Mouse (Mus musculus) stomach, embryonic 16.5 days (tissue): ENCODE measurements around the gene Rag2. TPM values are rescaled to one million over a fixed set of nuclear protein-coding genes. Genes with fewer than 3 reads are reported as not detected.

ENCODE experiments used
- ATAC-seq: fragments of 200-750 bp; cut with Nextera tagmentation; 2 replicates; pipeline ENCODE4 v1.8.0; 2017; ENCODE audit warnings: moderate number of reproducible peaks, moderate TSS enrichment; ENCODE audit not compliant: insufficient read depth, low FRiP score
- H3K27ac ChIP-seq: fragments of 300-500 bp; sonication (generic); 2 replicates; pipeline ENCODE4 v1.5.1; 2014; ENCODE audit warnings: low read length
- H3K27me3 ChIP-seq: fragments of 300-500 bp; sonication (generic); 2 replicates; pipeline ENCODE4 v1.6.1; 2014; ENCODE audit warnings: low read length, control low read depth, mixed read lengths; ENCODE audit not compliant: control insufficient read depth, insufficient read depth
- H3K36me3 ChIP-seq: fragments of 300-500 bp; sonication (generic); 2 replicates; pipeline ENCODE4 v1.6.1; 2014; ENCODE audit warnings: low read length; ENCODE audit not compliant: control insufficient read depth, insufficient read depth
- H3K4me1 ChIP-seq: fragments of 300-500 bp; sonication (generic); 2 replicates; pipeline ENCODE4 v1.6.1; 2014; ENCODE audit warnings: low read length, control low read depth, mixed read lengths; ENCODE audit not compliant: control insufficient read depth, insufficient read depth
- H3K4me2 ChIP-seq: fragments of 300-500 bp; sonication (generic); 2 replicates; pipeline ENCODE4 v1.6.1; 2014; ENCODE audit warnings: low read depth, low read length, mixed read lengths
- H3K4me3 ChIP-seq: fragments of 300-500 bp; sonication (generic); replicated peaks from 2 replicates; pipeline ENCODE4 v1.5.1; 2014; ENCODE audit warnings: mild to moderate bottlenecking, low read length
- H3K9ac ChIP-seq: fragments of 300-500 bp; sonication (generic); 2 replicates; pipeline ENCODE4 v1.6.1; 2014; ENCODE audit warnings: low read length
- H3K9me3 ChIP-seq: fragments of 300-500 bp; sonication (generic); replicated peaks from 2 replicates; pipeline ENCODE4 v1.6.1; 2016; ENCODE audit warnings: low read length, control low read depth; ENCODE audit not compliant: control insufficient read depth
- WGBS: fragments of 180-500 bp; shearing (Covaris S2); extraction: QIAGEN DNeasy Blood & Tissue Kit; methylation state at CpG from one replicate; pipeline ENCODE4 v1.1.7; 2014; 5-methylcytosine and 5-hydroxymethylcytosine counted together
- polyA plus RNA-seq: library from polyadenylated mRNA; unstranded; fragments of >200 nt; fragmentation: Nextera tagmentation; extraction: Ambion mirVana; gene quantifications from 2 replicates; pipeline ENCODE4 v1.2.1, GENCODE M21; 2015

The Rag2 gene
- polyA plus RNA-seq, 1 experiment from 2014 or later, result 0.28 TPM

DNA sequence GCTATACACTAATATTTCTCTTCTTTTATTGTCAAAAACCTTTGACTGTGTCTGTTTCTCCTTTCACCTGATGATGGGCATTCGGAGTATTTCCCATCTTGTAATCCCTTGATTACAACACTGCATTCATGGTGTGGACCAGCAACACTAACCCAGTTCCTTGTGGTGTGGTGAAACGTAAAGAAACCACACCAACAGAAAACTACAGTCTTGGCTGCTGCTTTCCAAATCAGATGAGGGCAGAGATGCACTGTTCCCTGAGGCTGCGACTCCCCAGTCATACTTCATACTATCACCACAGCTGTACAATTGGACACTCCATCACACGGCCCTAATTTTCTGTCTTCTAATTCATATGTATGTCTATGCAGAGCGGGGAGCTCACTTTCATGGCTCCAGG, 29.8 kb upstream of the Rag2 start:
- H3K4me1 ChIP-seq, result no peaks in the 10 kb centered on the region
- 87% methylated on average over 5 of the region's 5 CpGs for WGBS
- H3K27me3 ChIP-seq, result no peaks in the 10 kb centered on the region
- no peak overlapping the region for H3K4me2 ChIP-seq
- no peak overlapping the region for H3K27ac ChIP-seq
- no peak for ATAC-seq
- no peaks in the 10 kb centered on the region for H3K9me3 ChIP-seq
- no peaks in the 10 kb centered on the region for H3K36me3 ChIP-seq
- H3K9ac ChIP-seq, result no peak overlapping the region
- H3K4me3 ChIP-seq, result no peak overlapping the region

DNA sequence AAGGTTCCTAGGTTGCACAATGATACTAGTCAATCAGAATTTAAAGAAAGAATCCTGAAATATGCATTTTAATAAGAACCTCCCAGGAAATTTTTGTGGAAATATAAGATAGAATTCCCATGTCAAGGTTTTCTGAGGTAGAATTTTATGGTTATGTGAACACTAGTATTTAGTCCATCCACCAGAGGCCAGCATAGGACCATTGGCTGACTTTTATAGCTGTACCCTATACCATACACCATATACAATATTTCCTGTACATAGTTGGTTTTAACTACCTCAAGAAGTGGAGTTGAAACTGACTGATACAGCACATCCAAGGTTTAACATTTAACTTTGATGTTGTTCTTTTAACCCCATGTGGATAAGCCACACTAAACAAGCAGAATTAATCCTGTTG, 27.3 kb upstream of the Rag2 start:
- no peak for ATAC-seq
- H3K27ac ChIP-seq, result no peak overlapping the region
- no peaks in the 10 kb centered on the region for H3K4me1 ChIP-seq
- H3K4me2 ChIP-seq, result no peak overlapping the region
- no peaks in the 10 kb centered on the region for H3K36me3 ChIP-seq
- H3K9ac ChIP-seq, result no peak overlapping the region
- no peaks in the 10 kb centered on the region for H3K27me3 ChIP-seq
- H3K9me3 ChIP-seq, result no peaks in the 10 kb centered on the region
- no peak overlapping the region for H3K4me3 ChIP-seq

- H3K4me3 ChIP-seq, result no peak overlapping the region
- no peak overlapping the region for H3K4me2 ChIP-seq
- H3K27ac ChIP-seq, result no peak overlapping the region
- H3K9me3 ChIP-seq, result no peaks in the 10 kb centered on the region
- H3K36me3 ChIP-seq, result no peaks in the 10 kb centered on the region
- H3K4me1 ChIP-seq, result no peaks in the 10 kb centered on the region
- H3K9ac ChIP-seq, result no peak overlapping the region
- 74% methylated on average over 13 of the region's 13 CpGs for WGBS
- ATAC-seq, result no peak
- H3K27me3 ChIP-seq, result no peaks in the 10 kb centered on the region
Measured at GRCm38 (mm10) chr2:101598190-101599181, 26.0 kb upstream of the Rag2 start.

DNA sequence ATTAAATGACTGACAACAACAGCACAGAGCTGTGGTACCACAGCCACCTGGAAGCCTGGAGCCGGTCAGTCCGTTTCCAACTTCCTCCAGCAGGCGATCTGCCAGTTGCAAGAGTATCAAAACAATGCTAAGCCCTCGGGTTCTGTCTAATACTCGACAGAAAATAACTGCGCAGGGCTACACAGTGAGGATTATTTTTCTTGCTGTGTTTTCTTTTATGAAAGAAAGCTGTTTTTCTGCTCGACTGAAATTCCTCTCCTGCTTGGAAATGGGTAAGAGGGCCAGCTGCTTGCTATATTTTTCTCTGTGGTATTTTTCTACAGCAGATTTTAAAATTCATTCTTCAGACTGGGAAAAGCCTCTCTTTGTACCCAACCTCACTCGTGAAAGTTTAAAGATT, 23.8 kb upstream of the Rag2 start:
- Histone ChIP-seq H3K27ac (no peak overlapping the region), H3K27me3 (no peaks in the 10 kb centered on the region), H3K4me1 (no peaks in the 10 kb centered on the region), H3K4me2 (peak overlapping the region; percentile 1; the same call in 1 of the 2 replicates), H3K4me3 (no peak overlapping the region), H3K36me3 (no peaks in the 10 kb centered on the region), H3K9me3 (no peaks in the 10 kb centered on the region), H3K9ac (no peak overlapping the region)
- 41% methylated on average over 8 of the region's 8 CpGs for WGBS
- ATAC-seq, result no peak

DNA sequence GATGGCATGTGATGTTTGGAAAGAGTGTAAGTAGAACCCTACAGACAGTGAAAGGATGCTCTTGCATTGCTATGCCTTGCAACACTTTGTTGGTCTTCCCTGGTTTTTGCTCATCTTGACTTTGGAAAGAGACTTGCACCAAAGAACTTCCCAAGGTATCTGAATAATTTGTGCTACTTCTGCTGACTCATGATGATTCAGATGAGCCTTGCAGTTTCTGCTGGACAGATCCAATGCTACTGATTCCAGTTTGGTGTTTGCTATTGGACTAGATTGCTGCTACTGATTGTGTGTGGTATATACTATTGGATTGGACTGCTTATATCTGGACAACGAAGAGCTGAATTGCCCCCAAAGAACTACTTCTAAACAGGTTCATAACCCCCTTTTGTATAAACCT, 21.4 kb upstream of the Rag2 start:
- H3K9me3 ChIP-seq, result no peaks in the 10 kb centered on the region
- no peaks in the 10 kb centered on the region for H3K27me3 ChIP-seq
- no peak overlapping the region for H3K4me3 ChIP-seq
- H3K9ac ChIP-seq, result no peak overlapping the region
- H3K4me1 ChIP-seq, result no peaks in the 10 kb centered on the region
- ATAC-seq, result no peak
- no peak overlapping the region for H3K27ac ChIP-seq
- no peaks in the 10 kb centered on the region for H3K36me3 ChIP-seq
- WGBS, result 91% methylated on average over 1 of the region's 1 CpGs
- H3K4me2 ChIP-seq, result no peak overlapping the region

DNA sequence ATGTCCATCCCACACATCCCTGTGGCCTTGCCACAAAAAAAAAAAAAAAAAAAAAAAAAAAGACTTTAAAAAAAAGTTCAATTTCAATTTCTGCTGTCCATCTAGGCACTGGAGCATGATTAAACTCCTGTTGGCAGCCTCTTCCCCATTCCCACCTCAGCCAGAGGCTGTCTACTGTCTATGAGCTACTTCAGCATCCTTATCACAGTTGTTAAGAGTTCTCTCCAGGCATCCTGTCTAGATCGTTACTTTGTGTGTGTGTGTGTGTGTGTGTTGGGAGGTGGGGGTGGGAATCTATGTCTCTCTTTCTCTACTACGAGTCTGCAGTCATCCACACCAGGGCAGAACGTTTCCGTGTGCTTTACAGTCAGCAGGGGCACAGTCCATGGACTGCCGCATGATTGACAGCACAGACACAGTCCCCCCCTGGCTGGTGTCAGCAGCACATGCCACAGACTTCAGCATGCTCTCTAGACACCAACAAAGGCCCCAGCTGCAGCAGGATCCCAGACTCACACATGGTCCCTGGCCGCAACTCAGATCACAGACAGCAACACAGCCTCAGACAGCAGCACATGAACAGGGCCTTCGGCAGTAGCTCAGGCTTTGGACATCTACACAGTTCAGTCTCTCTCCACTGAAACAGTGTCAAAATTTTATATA, 16.2 kb upstream of the Rag2 start:
- Histone ChIP-seq H3K27ac (no peak overlapping the region), H3K36me3 (no peaks in the 10 kb centered on the region), H3K4me3 (no peak overlapping the region), H3K4me1 (no peaks in the 10 kb centered on the region), H3K9me3 (no peaks in the 10 kb centered on the region), H3K27me3 (no peaks in the 10 kb centered on the region), H3K9ac (no peak overlapping the region), H3K4me2 (no peak overlapping the region)
- 84% methylated on average over 7 of the region's 7 CpGs for WGBS
- ATAC-seq, result no peak

- no peaks in the 10 kb centered on the region for H3K36me3 ChIP-seq
- H3K27me3 ChIP-seq, result no peaks in the 10 kb centered on the region
- no peak overlapping the region for H3K27ac ChIP-seq
- no peak overlapping the region for H3K4me3 ChIP-seq
- H3K9me3 ChIP-seq, result no peaks in the 10 kb centered on the region
- no peak overlapping the region for H3K4me2 ChIP-seq
- H3K9ac ChIP-seq, result no peak overlapping the region
- ATAC-seq, result no peak
- H3K4me1 ChIP-seq, result no peaks in the 10 kb centered on the region
- 85% methylated on average over 3 of the region's 3 CpGs for WGBS
Measured at GRCm38 (mm10) chr2:101610861-101611260, 13.7 kb upstream of the Rag2 start.

DNA sequence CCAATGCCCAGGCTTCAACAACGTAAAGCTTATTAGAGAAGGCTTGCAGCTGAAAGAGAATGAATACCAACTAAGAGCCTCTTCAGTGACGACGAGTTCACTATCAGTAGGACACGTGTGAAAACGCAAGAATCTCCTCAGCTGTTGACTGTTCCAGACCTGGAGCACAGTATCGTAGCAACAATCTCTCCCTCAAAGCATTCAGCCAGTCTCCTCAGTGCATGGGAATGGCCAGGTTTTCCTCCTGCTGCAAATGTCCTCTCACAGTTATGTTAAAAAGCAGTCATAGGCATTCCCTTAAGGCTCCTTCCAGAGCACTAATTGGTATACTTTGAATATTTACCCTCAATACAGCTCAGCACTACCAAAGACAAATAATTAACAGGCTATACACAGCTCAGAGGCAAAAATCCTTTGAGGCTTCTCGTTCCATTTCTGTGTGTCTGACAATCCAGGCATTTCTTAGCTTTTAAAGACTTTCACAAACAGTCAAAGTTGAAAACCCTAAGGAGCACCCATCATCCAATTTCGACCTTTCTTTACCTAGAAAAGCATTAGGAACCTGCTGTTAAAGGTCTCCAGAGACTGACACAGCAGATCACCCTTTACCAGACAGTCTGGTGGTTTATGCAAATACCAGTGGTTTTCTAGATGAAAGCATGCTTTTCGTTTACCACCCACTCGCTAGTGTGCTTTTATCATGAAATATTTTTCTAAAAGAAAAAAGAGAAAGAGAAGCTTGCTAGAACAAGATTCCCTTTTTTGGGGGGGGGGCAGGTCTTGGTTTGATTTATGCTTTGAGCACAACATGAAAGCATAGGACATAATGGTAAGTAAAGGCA, 8.8 kb upstream of the Rag2 start:
- no peak for ATAC-seq
- H3K4me1 ChIP-seq, result no peaks in the 10 kb centered on the region
- WGBS, result 64% methylated on average over 10 of the region's 10 CpGs
- no peaks in the 10 kb centered on the region for H3K27me3 ChIP-seq
- H3K27ac ChIP-seq, result no peak overlapping the region
- H3K9ac ChIP-seq, result no peak overlapping the region
- H3K4me2 ChIP-seq, result no peak overlapping the region
- no peaks in the 10 kb centered on the region for H3K36me3 ChIP-seq
- H3K4me3 ChIP-seq, result no peak overlapping the region
- no peaks in the 10 kb centered on the region for H3K9me3 ChIP-seq

DNA sequence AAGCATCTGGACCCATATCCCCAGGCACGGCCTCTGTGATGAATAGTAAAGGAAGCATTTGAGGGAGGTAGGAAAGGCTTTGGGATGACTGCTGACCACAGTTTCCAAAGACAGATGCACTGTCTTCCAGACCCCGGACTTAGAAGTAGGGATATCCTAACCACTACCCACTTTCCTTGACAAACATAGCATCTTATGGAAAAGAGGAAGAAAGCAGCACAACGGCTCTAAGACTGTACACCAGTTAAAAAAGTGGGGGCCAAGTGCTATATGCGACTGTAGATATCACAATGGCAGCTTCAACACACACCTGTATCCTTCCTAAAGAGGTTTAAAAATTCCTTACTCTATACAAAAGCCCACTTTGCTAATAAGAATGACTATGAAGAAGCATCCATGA, 6.1 kb upstream of the Rag2 start:
- no peak overlapping the region for H3K4me3 ChIP-seq
- H3K36me3 ChIP-seq, result no peaks in the 10 kb centered on the region
- 81% methylated on average over 4 of the region's 4 CpGs for WGBS
- H3K9me3 ChIP-seq, result no peaks in the 10 kb centered on the region
- H3K27ac ChIP-seq, result no peak overlapping the region
- no peak overlapping the region for H3K4me2 ChIP-seq
- no peaks in the 10 kb centered on the region for H3K27me3 ChIP-seq
- H3K9ac ChIP-seq, result no peak overlapping the region
- no peak for ATAC-seq
- H3K4me1 ChIP-seq, result no peaks in the 10 kb centered on the region
